Mouse (Mus musculus): ENCODE data around the gene Gm11027. TPM values are rescaled to one million over a fixed set of nuclear protein-coding genes. Genes with fewer than 3 reads are reported as not detected.

Gm11027 gene
- total RNA-seq, 2 experiments from 2014 or later = not detected

Other genes with a start within 250 kb of the Gm11027 start
- gene Zfp386, start 227.7 kb upstream of the Gm11027 start, total RNA-seq (2014; fragmentation: Nextera tagmentation) = 30.0 and 37.5 TPM in 2 replicates
- gene Zfp386, start 227.7 kb upstream of the Gm11027 start, total RNA-seq (2017) = 19.3 and 30.9 TPM in 2 replicates
- gene Vipr2, start 197.7 kb upstream of the Gm11027 start, total RNA-seq (2014; fragmentation: Nextera tagmentation) = 0.55 and 3.3 TPM in 2 replicates
- 0.61 and 3.1 TPM in 2 replicates for gene Vipr2, start 197.7 kb upstream of the Gm11027 start, total RNA-seq (2017)
- 35.1 and 35.7 TPM in 2 replicates for gene Wdr60, start 12.4 kb upstream of the Gm11027 start, total RNA-seq (2014; fragmentation: Nextera tagmentation)
- gene Wdr60, start 12.4 kb upstream of the Gm11027 start, total RNA-seq (2017) = 33.8 and 38.9 TPM in 2 replicates
- 59.9 and 75.9 TPM in 2 replicates for gene Esyt2, start 5.8 kb downstream of the Gm11027 start, total RNA-seq (2014; fragmentation: Nextera tagmentation)
- 63.8 and 90.7 TPM in 2 replicates for gene Esyt2, start 5.8 kb downstream of the Gm11027 start, total RNA-seq (2017)
- 81.5 and 90.3 TPM in 2 replicates for gene Ncapg2, start 130.0 kb downstream of the Gm11027 start, total RNA-seq (2014; fragmentation: Nextera tagmentation)
- 192 TPM in 2 replicates for gene Ncapg2, start 130.0 kb downstream of the Gm11027 start, total RNA-seq (2017)
- not detected in 2 replicates for gene Ptprn2, start 210.3 kb downstream of the Gm11027 start, total RNA-seq (2014; fragmentation: Nextera tagmentation)
- not detected in 2 replicates for gene Ptprn2, start 210.3 kb downstream of the Gm11027 start, total RNA-seq (2017)

Measured in megakaryocyte-erythroid progenitor cell, adult 5-6 weeks (primary cell).